Mouse (Mus musculus) intestine, postnatal 0 days (tissue): Measurements from ENCODE around the gene Zfp715. TPM values are rescaled to one million over a fixed set of nuclear protein-coding genes. Genes with fewer than 3 reads are reported as not detected.
"Not testable (repeated sequence)": the region's sequence is repeated elsewhere in the genome, so short reads cannot be mapped to it uniquely, and the experiment has no call there.

ENCODE experiments used
- ATAC-seq: fragments of 200-750 bp; cut with Nextera tagmentation; 2 replicates; pipeline ENCODE4 v1.8.0; 2017; ENCODE audit warnings: mild to moderate bottlenecking, moderate TSS enrichment, moderate library complexity
- H3K27ac ChIP-seq: fragments of 300-500 bp; sonication (generic); 2 replicates; pipeline ENCODE4 v1.5.1; 2014; ENCODE audit warnings: mild to moderate bottlenecking, low read depth, low read length, moderate library complexity
- H3K27me3 ChIP-seq: fragments of 300-500 bp; sonication (generic); replicated peaks from 2 replicates; pipeline ENCODE4 v1.6.1; 2014; ENCODE audit warnings: low read length, mixed read lengths; ENCODE audit not compliant: control insufficient read depth, insufficient read depth
- H3K36me3 ChIP-seq: fragments of 300-500 bp; sonication (generic); 2 replicates; pipeline ENCODE4 v1.6.1; 2014; ENCODE audit warnings: mild to moderate bottlenecking, moderate library complexity; ENCODE audit not compliant: control insufficient read depth, insufficient read depth
- H3K4me1 ChIP-seq: fragments of 300-500 bp; sonication (generic); replicated peaks from 2 replicates; pipeline ENCODE4 v1.6.1; 2014; ENCODE audit warnings: antibody characterized with exemption, low read length, mixed read lengths; ENCODE audit not compliant: control insufficient read depth, insufficient read depth
- H3K4me2 ChIP-seq: fragments of 300-500 bp; sonication (generic); replicated peaks from 2 replicates; pipeline ENCODE4 v1.6.1; 2014; ENCODE audit warnings: low read depth, mild to moderate bottlenecking, moderate library complexity
- H3K4me3 ChIP-seq: fragments of 300-500 bp; sonication (generic); 2 replicates; pipeline ENCODE4 v1.5.1; 2014; ENCODE audit warnings: low read depth, low read length
- H3K9ac ChIP-seq: fragments of 300-500 bp; sonication (generic); 2 replicates; pipeline ENCODE4 v1.6.1; 2014; ENCODE audit warnings: mild to moderate bottlenecking, low read depth, low read length
- H3K9me3 ChIP-seq: fragments of 300-500 bp; sonication (generic); 2 replicates; pipeline ENCODE4 v1.6.1; 2016; ENCODE audit warnings: mixed run types; ENCODE audit not compliant: control insufficient read depth
- CTCF ChIP-seq: sonication (generic); IDR thresholded peaks from 2 replicates; pipeline ENCODE4 v1.5.1; 2016; ENCODE audit warnings: low read depth, mild to moderate bottlenecking, control low read depth, antibody characterized with exemption, moderate library complexity
- WGBS: fragments of 180-500 bp; shearing (Covaris S2); extraction: QIAGEN DNeasy Blood & Tissue Kit; methylation state at CpG from one replicate; pipeline ENCODE4 v1.1.7; 2014; 5-methylcytosine and 5-hydroxymethylcytosine counted together
- polyA plus RNA-seq: library from polyadenylated mRNA; unstranded; fragments of >200 nt; fragmentation: Nextera tagmentation; extraction: Ambion mirVana; gene quantifications from 2 replicates; pipeline ENCODE4 v1.2.1, GENCODE M21; 2015

Gene Zfp715
- polyA plus RNA-seq, 1 experiment from 2014 or later = 5.3 TPM

DNA sequence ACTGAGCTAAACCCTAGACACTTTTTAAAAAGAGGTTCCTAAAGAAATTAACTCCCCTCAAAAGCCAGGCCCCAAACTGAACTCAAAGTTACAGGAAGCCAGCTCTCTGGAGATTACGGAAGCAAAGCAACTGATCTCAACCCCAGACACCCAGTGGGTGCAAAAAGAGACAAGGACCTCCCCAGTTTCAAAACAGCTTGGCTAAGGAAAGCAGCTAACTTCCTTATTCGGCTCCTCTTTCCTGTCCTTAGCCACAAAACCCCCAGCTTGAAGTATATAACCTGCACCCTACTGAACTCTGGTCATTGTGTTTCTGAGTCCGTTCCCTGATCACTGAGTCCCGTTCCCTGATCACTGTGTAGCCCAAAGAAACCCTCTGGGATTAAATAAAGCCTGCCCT, 40.0 kb upstream of the Zfp715 start:
- Histone ChIP-seq H3K36me3 (no peaks in the 10 kb centered on the region), H3K9me3 (no peaks in the 10 kb centered on the region), H3K9ac (no peak overlapping the region), H3K27ac (no peak overlapping the region), H3K4me2 (no peak overlapping the region), H3K27me3 (no peaks in the 10 kb centered on the region), H3K4me3 (no peak overlapping the region), H3K4me1 (no peaks in the 10 kb centered on the region)
- ATAC-seq = no peak
- 67% methylated on average over 4 of the region's 4 CpGs for WGBS
- no peak for TF ChIP-seq CTCF

GRCm38 (mm10) chr7:43351154-43351553, 38.1 kb upstream of the Zfp715 start, which contains the start of gene Siglecf:
Gene Siglecf, plus strand, starts transcription at chr7:43351341.
- no peaks in the 10 kb centered on the region for H3K27me3 ChIP-seq
- no peak within 1 kb of the TSS for H3K4me3 ChIP-seq
- H3K9me3 ChIP-seq = no peaks in the 10 kb centered on the region
- no peaks in the 10 kb centered on the region for H3K4me1 ChIP-seq
- ATAC-seq = no peak
- no peaks in the 10 kb centered on the region for H3K36me3 ChIP-seq
- 59% methylated on average over 3 of the region's 3 CpGs for WGBS
- H3K4me2 ChIP-seq = no peak within 1 kb of the TSS
- H3K27ac ChIP-seq = no peak within 1 kb of the TSS
- no peak within 1 kb of the TSS for H3K9ac ChIP-seq
- TF ChIP-seq CTCF = no peak

GRCm38 (mm10) chr7:43349623-43350022, 36.5 kb upstream of the Zfp715 start:
- TF ChIP-seq CTCF = peak; percentile 56
- H3K9me3 ChIP-seq, H3K27ac ChIP-seq, H3K9ac ChIP-seq, H3K36me3 ChIP-seq, H3K4me2 ChIP-seq, H3K4me3 ChIP-seq, H3K4me1 ChIP-seq, H3K27me3 ChIP-seq: not testable (repeated sequence)
- WGBS = 56% methylated on average over 5 of the region's 5 CpGs
- ATAC-seq = peak; percentile 50; the same call in 1 of the 2 replicates

GRCm38 (mm10) chr7:43346571-43346970, 33.5 kb upstream of the Zfp715 start:
- no peak for ATAC-seq
- no peak overlapping the region for H3K9ac ChIP-seq
- H3K4me3 ChIP-seq = no peak overlapping the region
- no peaks in the 10 kb centered on the region for H3K27me3 ChIP-seq
- no peak overlapping the region for H3K27ac ChIP-seq
- TF ChIP-seq CTCF = no peak
- H3K36me3 ChIP-seq = no peaks in the 10 kb centered on the region
- H3K4me2 ChIP-seq = no peak overlapping the region
- WGBS = 75% methylated on average over 1 of the region's 1 CpGs
- no peaks in the 10 kb centered on the region for H3K9me3 ChIP-seq
- H3K4me1 ChIP-seq = no peaks in the 10 kb centered on the region

- Histone ChIP-seq H3K4me2 (no peak overlapping the region), H3K9ac (no peak overlapping the region), H3K27me3 (no peaks in the 10 kb centered on the region), H3K4me3 (no peak overlapping the region), H3K36me3 (no peaks in the 10 kb centered on the region), H3K9me3 (no peaks in the 10 kb centered on the region), H3K4me1 (no peaks in the 10 kb centered on the region), H3K27ac (no peak overlapping the region)
- 65% methylated on average over 4 of the region's 4 CpGs for WGBS
- no peak for ATAC-seq
- TF ChIP-seq CTCF = no peak
These were observed 33.1 kb upstream of the Zfp715 start for GRCm38 (mm10) chr7:43346148-43346547.

DNA sequence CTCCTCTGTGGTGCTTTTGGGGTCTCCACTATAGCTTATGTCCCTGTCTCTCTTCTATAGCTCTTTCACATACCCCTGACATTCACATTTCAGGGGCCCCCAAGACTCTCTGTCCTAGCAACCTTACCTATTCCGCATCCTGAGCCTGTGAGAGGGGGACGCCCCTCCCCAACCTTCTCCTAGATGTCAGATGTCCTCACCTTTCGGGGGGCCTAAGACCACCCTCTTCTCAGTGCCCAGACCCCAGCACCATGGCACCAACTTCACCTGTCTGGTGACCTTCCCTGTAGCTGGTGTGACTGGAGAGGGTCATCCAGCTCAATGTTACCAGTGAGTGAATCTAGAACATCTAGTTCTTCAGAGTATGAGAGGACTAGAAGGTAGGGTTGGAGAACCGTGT, 31.4 kb upstream of the Zfp715 start:
- H3K9me3 ChIP-seq = no peaks in the 10 kb centered on the region
- no peaks in the 10 kb centered on the region for H3K4me1 ChIP-seq
- WGBS = 76% methylated on average over 4 of the region's 4 CpGs
- H3K4me3 ChIP-seq = no peak overlapping the region
- no peaks in the 10 kb centered on the region for H3K27me3 ChIP-seq
- H3K27ac ChIP-seq = no peak overlapping the region
- no peak overlapping the region for H3K4me2 ChIP-seq
- no peak for ATAC-seq
- TF ChIP-seq CTCF = no peak
- H3K9ac ChIP-seq = no peak overlapping the region
- H3K36me3 ChIP-seq = no peaks in the 10 kb centered on the region

- no peak for TF ChIP-seq CTCF
- H3K4me1 ChIP-seq = no peaks in the 10 kb centered on the region
These were observed 30.9 kb upstream of the Zfp715 start for GRCm38 (mm10) chr7:43344020-43344419.

More at GRCm38 (mm10) chr7:43344020-43344419, 30.9 kb upstream of the Zfp715 start:
- no peak overlapping the region for H3K9ac ChIP-seq
- H3K4me2 ChIP-seq = no peak overlapping the region
- 80% methylated on average over 2 of the region's 2 CpGs for WGBS
- no peaks in the 10 kb centered on the region for H3K9me3 ChIP-seq
- H3K36me3 ChIP-seq = no peaks in the 10 kb centered on the region
- H3K27me3 ChIP-seq = no peaks in the 10 kb centered on the region
- H3K27ac ChIP-seq = no peak overlapping the region
- no peak for ATAC-seq
- no peak overlapping the region for H3K4me3 ChIP-seq
